Mouse (Mus musculus): Measurements from ENCODE around the gene Olfr295. TPM values are rescaled to one million over a fixed set of nuclear protein-coding genes. Genes with fewer than 3 reads are reported as not detected.

Olfr295 gene
- polyA plus RNA-seq (2015; fragmentation: Nextera tagmentation; extraction: Ambion mirVana), result not detected in 2 replicates

DNA sequence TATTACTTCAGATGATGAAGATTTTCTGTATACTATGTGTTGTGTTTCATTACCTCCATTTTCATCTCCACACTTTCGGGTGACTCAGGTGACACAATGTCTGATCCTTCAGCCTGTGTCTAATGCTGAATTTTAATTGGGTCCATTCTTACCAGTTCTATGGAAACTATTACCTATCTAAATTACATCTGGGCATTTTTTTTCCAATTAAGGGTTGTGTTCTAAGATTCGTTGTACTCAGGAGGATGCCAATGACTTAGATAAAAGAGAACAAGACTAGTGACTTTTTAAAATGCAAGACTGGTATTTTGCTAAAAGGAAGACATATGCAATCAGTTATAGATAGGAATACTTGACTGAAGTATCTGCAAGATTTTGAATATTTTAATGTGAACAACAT, at the start of gene Olfr295:
Olfr295 (plus strand) TSS at position 301 of the 400 bp plus-strand sequence.
- Histone ChIP-seq H3K4me1 (ENCODE audit: insufficient read depth, low read length) (no peaks in the 10 kb centered on the region), H3K4me3 (ENCODE audit: low read length) (no peak within 1 kb of the TSS), H3K36me3 (ENCODE audit: insufficient read depth, low read length) (no peaks in the 10 kb centered on the region), H3K9me3 (ENCODE audit: low read length) (no peaks in the 10 kb centered on the region), H3K9ac (replicated peaks; ENCODE audit: low read length) (no peak within 1 kb of the TSS), H3K4me2 (replicated peaks; ENCODE audit: low read depth, low read length) (no peak within 1 kb of the TSS), H3K27ac (ENCODE audit: low read length) (no peak within 1 kb of the TSS), H3K27me3 (ENCODE audit: insufficient read depth, low read length) (no peaks in the 10 kb centered on the region)
- ATAC-seq (ENCODE audit: low FRiP score, low TSS enrichment), result no peak
- WGBS, result 80% methylated on average over 2 of the region's 2 CpGs

DNA sequence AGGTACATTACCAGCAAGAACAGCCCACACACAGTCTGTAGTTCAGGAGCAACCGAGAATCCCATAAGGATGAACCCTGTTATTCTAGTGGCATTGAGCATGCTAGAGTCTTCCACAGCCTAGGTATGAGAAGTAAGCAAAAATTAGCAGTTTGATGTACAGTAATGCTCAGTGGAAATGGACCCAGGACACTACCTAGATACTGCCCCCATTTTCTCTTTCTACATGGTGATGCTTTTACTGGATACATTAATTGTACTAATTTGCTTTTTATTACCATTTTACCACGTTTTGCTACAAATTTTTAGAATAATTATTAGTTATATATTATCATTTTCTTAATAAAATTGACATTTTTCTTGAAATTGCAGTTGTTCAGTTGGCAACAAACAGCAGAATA, 32.9 kb downstream of the Olfr295 start, which contains the start of gene Olfr294:
Olfr294 (minus strand) TSS at position 101 of the 400 bp plus-strand sequence.
- H3K9ac ChIP-seq (replicated peaks; ENCODE audit: low read length), result no peak within 1 kb of the TSS
- ATAC-seq (ENCODE audit: low FRiP score, low TSS enrichment), result no peak
- H3K4me1 ChIP-seq (ENCODE audit: insufficient read depth, low read length), result no peaks in the 10 kb centered on the region
- WGBS, result 55% methylated on average over 2 of the region's 2 CpGs
- H3K9me3 ChIP-seq (ENCODE audit: low read length), result no peaks in the 10 kb centered on the region
- no peak within 1 kb of the TSS for H3K4me2 ChIP-seq (replicated peaks; ENCODE audit: low read depth, low read length)
- H3K27me3 ChIP-seq (ENCODE audit: insufficient read depth, low read length), result no peaks in the 10 kb centered on the region
- H3K27ac ChIP-seq (ENCODE audit: low read length), result no peak within 1 kb of the TSS
- H3K36me3 ChIP-seq (ENCODE audit: insufficient read depth, low read length), result no peaks in the 10 kb centered on the region
- H3K4me3 ChIP-seq (ENCODE audit: low read length), result no peak within 1 kb of the TSS

Other genes starting within 250 kb of the Olfr295 start
- not detected in 2 replicates for gene Olfr307, start 246.3 kb upstream of the Olfr295 start, polyA plus RNA-seq (2015; fragmentation: Nextera tagmentation; extraction: Ambion mirVana)
- not detected in 2 replicates for gene Olfr305, start 216.9 kb upstream of the Olfr295 start, polyA plus RNA-seq (2015; fragmentation: Nextera tagmentation; extraction: Ambion mirVana)
- not detected in 2 replicates for gene Olfr304, start 197.2 kb upstream of the Olfr295 start, polyA plus RNA-seq (2015; fragmentation: Nextera tagmentation; extraction: Ambion mirVana)
- gene Olfr303, start 186.1 kb upstream of the Olfr295 start, polyA plus RNA-seq (2015; fragmentation: Nextera tagmentation; extraction: Ambion mirVana), result not detected in 2 replicates
- gene Olfr301, start 180.0 kb upstream of the Olfr295 start, polyA plus RNA-seq (2015; fragmentation: Nextera tagmentation; extraction: Ambion mirVana), result not detected in 2 replicates
- not detected in 2 replicates for gene Olfr299, start 123.9 kb upstream of the Olfr295 start, polyA plus RNA-seq (2015; fragmentation: Nextera tagmentation; extraction: Ambion mirVana)
- not detected in 2 replicates for gene Olfr298, start 91.4 kb upstream of the Olfr295 start, polyA plus RNA-seq (2015; fragmentation: Nextera tagmentation; extraction: Ambion mirVana)
- gene Olfr297, start 63.9 kb upstream of the Olfr295 start, polyA plus RNA-seq (2015; fragmentation: Nextera tagmentation; extraction: Ambion mirVana), result not detected in 2 replicates
- not detected in 2 replicates for gene Olfr294, start 32.8 kb downstream of the Olfr295 start, polyA plus RNA-seq (2015; fragmentation: Nextera tagmentation; extraction: Ambion mirVana)
- gene Olfr293, start 65.2 kb downstream of the Olfr295 start, polyA plus RNA-seq (2015; fragmentation: Nextera tagmentation; extraction: Ambion mirVana), result not detected in 2 replicates
- gene Olfr292, start 104.5 kb downstream of the Olfr295 start, polyA plus RNA-seq (2015; fragmentation: Nextera tagmentation; extraction: Ambion mirVana), result not detected in 2 replicates
- 0.20 and 0.44 TPM in 2 replicates for gene Folh1, start 192.1 kb downstream of the Olfr295 start, polyA plus RNA-seq (2015; fragmentation: Nextera tagmentation; extraction: Ambion mirVana)
- gene Vmn2r77, start 211.2 kb downstream of the Olfr295 start, polyA plus RNA-seq (2015; fragmentation: Nextera tagmentation; extraction: Ambion mirVana), result not detected in 2 replicates

All from kidney, embryonic 16.5 days (tissue).